In the genomic region with DNA sequence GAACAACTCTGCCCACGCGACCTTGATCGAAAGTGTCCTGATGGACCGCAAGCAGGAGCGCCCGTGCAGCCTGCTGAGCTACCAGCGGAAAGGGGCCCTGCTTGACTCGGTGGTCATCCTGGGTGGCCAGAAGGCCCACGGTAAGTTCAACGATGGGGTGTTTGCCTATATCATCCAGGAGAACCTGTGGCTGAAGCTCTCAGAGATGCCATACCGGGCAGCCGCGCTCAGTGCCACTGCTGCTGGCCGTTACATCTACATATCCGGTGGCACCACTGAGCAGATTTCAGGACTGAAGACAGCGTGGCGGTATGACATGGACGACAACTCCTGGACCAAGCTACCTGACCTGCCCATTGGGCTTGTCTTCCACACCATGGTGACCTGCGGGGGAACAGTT, we compare ENCODE assay signal across 26 mouse cellular contexts. TPM values are rescaled to one million over a fixed set of nuclear protein-coding genes. Genes with fewer than 3 reads are reported as not detected.
DNase-seq lines count a peak whose midpoint lies in the region; ATAC-seq and TF ChIP-seq lines count a peak whose summit lies in the region.
"Had no signal": no experiment of that assay in that cellular context is flagged by ENCODE, and none has a peak within 500 bp of the region (broad histone marks: within the 10 kb centered on the region; RNA-seq: fewer than 3 reads in every experiment).

No protein-coding gene starts in this region.

- no peaks in the 10 kb centered on the region for H3K36me3 ChIP-seq in liver, postnatal 0 days (replicated peaks; ENCODE audit: insufficient read depth, low read length)
- H3K36me3 ChIP-seq in liver, embryonic 11.5 days (ENCODE audit: control insufficient read depth, insufficient read depth, low read length): no peaks in the 10 kb centered on the region
- peaks cover 13% of the 10 kb centered on the region for H3K36me3 ChIP-seq in E14TG2a.4 (ENCODE audit: insufficient read depth, low read length)
- H3K36me3 ChIP-seq in limb, embryonic 10.5 days: no peaks in the 10 kb centered on the region
- H3K36me3 ChIP-seq in hindbrain, embryonic 11.5 days (ENCODE audit: control insufficient read depth, insufficient read depth, low read length): no peaks in the 10 kb centered on the region
- H3K36me3 ChIP-seq: embryonic facial prominence, embryonic 10.5 days; embryonic facial prominence, embryonic 12.5 days; forebrain, embryonic 12.5 days; forebrain, embryonic 15.5 days had no signal

- DNase-seq in heart, adult 11 months: peak; percentile 84
- DNase-seq in heart, adult 8-10 months (ENCODE audit: low spot score): no peak
- DNase-seq in liver, postnatal 0 days: peak; percentile 14
- no peak for DNase-seq in liver, embryonic 11.5 days (ENCODE audit: low spot score)
- DNase-seq in limb, embryonic 10.5 days (ENCODE audit: low spot score): peak; percentile 26
- DNase-seq in hindbrain, embryonic 11.5 days (ENCODE audit: low spot score): no peak
- DNase-seq: adrenal gland, adult 8-10 months; adrenal gland, postnatal 14 days; adrenal gland, postnatal 36 days; cerebellum, adult 11-12 months; cerebellum, adult 2 months; cerebellum, adult 9-10 months; cerebellum, postnatal 10 days; cerebellum, postnatal 25 days; forebrain, postnatal 0 days had no signal

- WGBS in liver, postnatal 0 days (ENCODE audit: insufficient replicate concordance): 85% methylated on average over 19 of the region's 19 CpGs
- WGBS in liver, embryonic 11.5 days: 87% methylated on average over 19 of the region's 19 CpGs
- WGBS in limb, embryonic 10.5 days: 92% methylated on average over 19 of the region's 19 CpGs
- 95% methylated on average over 19 of the region's 19 CpGs for WGBS in hindbrain, embryonic 11.5 days

- ATAC-seq in liver, postnatal 0 days: no peak
- ATAC-seq in liver, embryonic 11.5 days (replicated peaks; ENCODE audit: low FRiP score): no peak
- no peak for ATAC-seq in hindbrain, embryonic 11.5 days (ENCODE audit: low FRiP score)
- ATAC-seq: activated CD4-positive, CD25-positive, alpha-beta regulatory T cell, adult 4 months; forebrain, embryonic 15.5 days; forebrain, postnatal 0 days; Patski had no signal

- no peak overlapping the region for H3K9ac ChIP-seq in liver, postnatal 0 days (replicated peaks)
- no peak overlapping the region for H3K9ac ChIP-seq in liver, embryonic 11.5 days (ENCODE audit: low read depth, low read length)
- no peak overlapping the region for H3K9ac ChIP-seq in hindbrain, embryonic 11.5 days (ENCODE audit: low read depth, low read length)
- H3K9ac ChIP-seq: embryonic facial prominence, embryonic 12.5 days; forebrain, embryonic 12.5 days; forebrain, embryonic 15.5 days; forebrain, postnatal 0 days had no signal

- H3K4me3 ChIP-seq in liver, postnatal 0 days (ENCODE audit: low read depth, low read length): no peak overlapping the region
- H3K4me3 ChIP-seq in liver, embryonic 11.5 days (ENCODE audit: low read depth, low read length): no peak overlapping the region
- H3K4me3 ChIP-seq in E14TG2a.4 (replicated peaks; ENCODE audit: low read length): peak overlapping the region; percentile 52
- no peak overlapping the region for H3K4me3 ChIP-seq in limb, embryonic 10.5 days
- H3K4me3 ChIP-seq in hindbrain, embryonic 11.5 days (ENCODE audit: low read depth, low read length): no peak overlapping the region
- H3K4me3 ChIP-seq: embryonic facial prominence, embryonic 10.5 days; embryonic facial prominence, embryonic 12.5 days; forebrain, embryonic 12.5 days; forebrain, embryonic 15.5 days had no signal

- no peak for TF ChIP-seq CTCF in liver, postnatal 0 days (IDR thresholded peaks at IDR 0.05; ENCODE audit: low read depth)
- no peak for TF ChIP-seq CTCF in E14TG2a.4 (conservative IDR thresholded peaks at IDR 0.05; ENCODE audit: low read length)

- 0 out of 2 replicates have a peak, but pooled peaks cover 6% of the 10 kb centered on the region for H3K4me1 ChIP-seq in liver, postnatal 0 days (ENCODE audit: insufficient read depth)
- peaks cover 3% of the 10 kb centered on the region; the same call in 1 of the 2 replicates for H3K4me1 ChIP-seq in liver, embryonic 11.5 days (replicated peaks; ENCODE audit: control insufficient read depth, insufficient read depth, low read length)
- peaks cover 58% of the 10 kb centered on the region for H3K4me1 ChIP-seq in E14TG2a.4 (replicated peaks; ENCODE audit: low read depth, low read length)
- H3K4me1 ChIP-seq in limb, embryonic 10.5 days: peaks cover 10% of the 10 kb centered on the region
- H3K4me1 ChIP-seq in hindbrain, embryonic 11.5 days (replicated peaks; ENCODE audit: control insufficient read depth, insufficient read depth, low read length): peaks cover 4% of the 10 kb centered on the region

- no peak for TF ChIP-seq EP300 in liver, postnatal 0 days (IDR thresholded peaks at IDR 0.05; ENCODE audit: low read depth)

- H3K27ac ChIP-seq in liver, postnatal 0 days (ENCODE audit: low read depth): no peak overlapping the region
- no peak overlapping the region for H3K27ac ChIP-seq in liver, embryonic 11.5 days (ENCODE audit: low read depth, low read length)
- H3K27ac ChIP-seq in limb, embryonic 10.5 days: no peak overlapping the region
- H3K27ac ChIP-seq in hindbrain, embryonic 11.5 days (ENCODE audit: low read depth, low read length): no peak overlapping the region
- H3K27ac ChIP-seq: embryonic facial prominence, embryonic 10.5 days; embryonic facial prominence, embryonic 12.5 days; forebrain, embryonic 12.5 days; forebrain, embryonic 15.5 days had no signal

- H3K9me3 ChIP-seq in liver, postnatal 0 days (ENCODE audit: low read length): no peaks in the 10 kb centered on the region
- H3K9me3 ChIP-seq in liver, embryonic 11.5 days (ENCODE audit: control insufficient read depth, low read length): no peaks in the 10 kb centered on the region
- H3K9me3 ChIP-seq in E14TG2a.4 (ENCODE audit: low read length): no peaks in the 10 kb centered on the region
- no peaks in the 10 kb centered on the region for H3K9me3 ChIP-seq in limb, embryonic 10.5 days (replicated peaks)
- H3K9me3 ChIP-seq in hindbrain, embryonic 11.5 days (ENCODE audit: control insufficient read depth, low read length): no peaks in the 10 kb centered on the region
- H3K9me3 ChIP-seq: embryonic facial prominence, embryonic 10.5 days; embryonic facial prominence, embryonic 12.5 days; forebrain, embryonic 12.5 days; forebrain, embryonic 15.5 days; G1E had no signal

- H3K4me2 ChIP-seq in liver, postnatal 0 days (ENCODE audit: low read depth, low read length): no peak overlapping the region
- no peak overlapping the region for H3K4me2 ChIP-seq in liver, embryonic 11.5 days
- no peak overlapping the region for H3K4me2 ChIP-seq in hindbrain, embryonic 11.5 days (replicated peaks; ENCODE audit: low read depth, low read length)
- H3K4me2 ChIP-seq: embryonic facial prominence, embryonic 12.5 days; forebrain, embryonic 12.5 days; forebrain, embryonic 15.5 days had no signal

- no peaks in the 10 kb centered on the region for H3K27me3 ChIP-seq in liver, postnatal 0 days (ENCODE audit: insufficient read depth, low read length)
- no peaks in the 10 kb centered on the region for H3K27me3 ChIP-seq in liver, embryonic 11.5 days (replicated peaks; ENCODE audit: control insufficient read depth, insufficient read depth, low read length)
- peaks cover 35% of the 10 kb centered on the region for H3K27me3 ChIP-seq in E14TG2a.4 (ENCODE audit: insufficient read depth, low read length)
- 0 out of 2 replicates have a peak, but pooled peaks cover 3% of the 10 kb centered on the region for H3K27me3 ChIP-seq in limb, embryonic 10.5 days (ENCODE audit: low read depth, poor library complexity, severe bottlenecking)
- no peaks in the 10 kb centered on the region for H3K27me3 ChIP-seq in hindbrain, embryonic 11.5 days (ENCODE audit: control insufficient read depth, insufficient read depth, low read length)
- H3K27me3 ChIP-seq: embryonic facial prominence, embryonic 12.5 days; forebrain, embryonic 15.5 days; Patski had no signal

RNA-seq across cellular contexts. Expression of a gene that starts 1.0 kb away (rescaled TPM):
- total RNA-seq in heart, adult 8-10 months (2022): not detected
- polyA plus RNA-seq in liver, postnatal 0 days (2015; fragmentation: Nextera tagmentation; extraction: Ambion mirVana): not detected in 2 replicates
- not detected in 2 replicates for polyA plus RNA-seq in liver, embryonic 11.5 days (2014; fragmentation: Nextera tagmentation; extraction: Ambion mirVana)
- polyA plus RNA-seq in limb, embryonic 10.5 days (2016; fragmentation: Nextera tagmentation; extraction: Ambion mirVana): not detected in 2 replicates
- 0.17 TPM in 1 of 2 replicates, not detected in the other for polyA plus RNA-seq in hindbrain, embryonic 11.5 days (2014; fragmentation: Nextera tagmentation; extraction: Ambion mirVana)
- total RNA-seq: adrenal gland, adult 18-20 months; adrenal gland, adult 8-10 months; adrenal gland, postnatal 14 days; adrenal gland, postnatal 36 days; G1E had no signal
- polyA plus RNA-seq: cerebellum, adult 2 months; cortical plate, adult 2 months; embryonic facial prominence, embryonic 10.5 days; embryonic facial prominence, embryonic 12.5 days; embryonic facial prominence, embryonic 14.5 days; forebrain, embryonic 15.5 days; forebrain, postnatal 0 days; G1E had no signal

RNA-seq across cellular contexts. Expression of a gene that starts 19.9 kb away (rescaled TPM):
- total RNA-seq in heart, adult 8-10 months (2022): 10 to 100 TPM; 67.0 to 78.6 (median 70.5) TPM
- 136 and 144 TPM in 2 replicates for polyA plus RNA-seq in liver, postnatal 0 days (2015; fragmentation: Nextera tagmentation; extraction: Ambion mirVana)
- 215 and 216 TPM in 2 replicates for polyA plus RNA-seq in liver, embryonic 11.5 days (2014; fragmentation: Nextera tagmentation; extraction: Ambion mirVana)
- polyA plus RNA-seq in limb, embryonic 10.5 days (2016; fragmentation: Nextera tagmentation; extraction: Ambion mirVana): 215 and 217 TPM in 2 replicates
- polyA plus RNA-seq in hindbrain, embryonic 11.5 days (2014; fragmentation: Nextera tagmentation; extraction: Ambion mirVana): 284 and 291 TPM in 2 replicates

RNA-seq across cellular contexts. Expression of a gene that starts 27.1 kb away (rescaled TPM):
- total RNA-seq in heart, adult 8-10 months (2022): 1 to 10 TPM; 2.3 to 5.2 (median 2.8) TPM
- polyA plus RNA-seq in liver, postnatal 0 days (2015; fragmentation: Nextera tagmentation; extraction: Ambion mirVana): 19.4 and 20.4 TPM in 2 replicates
- polyA plus RNA-seq in liver, embryonic 11.5 days (2014; fragmentation: Nextera tagmentation; extraction: Ambion mirVana): 71.4 and 81.6 TPM in 2 replicates
- 30.1 and 44.7 TPM in 2 replicates for polyA plus RNA-seq in limb, embryonic 10.5 days (2016; fragmentation: Nextera tagmentation; extraction: Ambion mirVana)
- 109 and 117 TPM in 2 replicates for polyA plus RNA-seq in hindbrain, embryonic 11.5 days (2014; fragmentation: Nextera tagmentation; extraction: Ambion mirVana)

Comparison
In these comparisons a context has a peak if more than half of its experiments do, and no peak if none do; other contexts are left out.
1. DNase-seq: peak in heart, adult 11 months (single experiment), liver, postnatal 0 days (single experiment) and limb, embryonic 10.5 days (single experiment); none in heart, adult 8-10 months (single experiment), liver, embryonic 11.5 days (single experiment) and hindbrain, embryonic 11.5 days (single experiment).